Mouse (Mus musculus): ENCODE data around the gene Vash1.

The Vash1 gene

GRCm38 (mm10) chr12:86682178-86682577, 3.7 kb downstream of the Vash1 start:
- DNase-seq (ENCODE audit: inconsistent age in 2 of 2, low spot score in 1 of 2) = no peak

DNA sequence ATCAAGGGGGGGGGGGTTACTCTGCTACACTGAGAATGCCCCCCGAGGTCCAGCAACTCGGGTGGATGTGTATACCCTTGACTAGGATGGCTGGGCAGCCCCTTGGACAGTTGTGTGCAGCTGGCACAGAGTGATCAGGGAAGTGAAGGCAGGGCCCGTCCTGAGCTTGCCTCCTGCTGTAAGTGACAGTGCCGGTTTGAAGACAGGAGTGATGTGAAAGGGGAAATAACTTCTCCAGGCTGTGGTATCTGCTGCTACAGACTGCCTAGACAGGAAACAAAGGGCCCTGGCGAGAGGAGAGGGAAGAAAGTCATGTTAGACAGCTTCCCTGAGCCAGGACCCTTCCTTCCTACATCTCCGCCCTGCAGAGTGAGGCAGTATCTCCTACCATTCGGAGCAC, 5.2 kb downstream of the Vash1 start:
- no peak for DNase-seq (ENCODE audit: inconsistent age in 2 of 2, low spot score in 1 of 2)

DNA sequence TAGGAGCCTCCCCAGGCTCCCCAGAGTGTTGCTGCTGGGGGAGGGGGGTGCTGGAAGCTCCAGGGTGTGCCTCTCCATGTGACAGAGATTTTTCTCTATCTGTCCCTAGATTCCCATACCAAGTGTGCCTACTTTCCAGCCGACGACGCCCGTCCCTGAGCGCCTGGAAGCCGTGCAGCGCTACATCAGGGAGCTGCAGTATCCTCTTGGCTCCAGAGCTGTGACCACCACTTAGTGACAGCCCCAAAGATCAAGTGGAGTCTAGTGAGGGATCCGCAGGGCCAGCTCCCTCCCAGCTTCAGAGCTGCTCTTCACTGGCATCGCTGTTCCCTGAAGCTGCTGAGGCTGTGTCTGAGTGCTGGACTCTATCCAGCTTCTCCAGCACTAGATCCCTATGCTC, 6.8 kb downstream of the Vash1 start:
- DNase-seq (ENCODE audit: inconsistent age in 2 of 2, low spot score in 1 of 2) = no peak

GRCm38 (mm10) chr12:86686551-86687330, 8.2 kb downstream of the Vash1 start:
- DNase-seq (ENCODE audit: inconsistent age in 2 of 2, low spot score in 1 of 2) = no peak

- no peak for DNase-seq (ENCODE audit: inconsistent age in 2 of 2, low spot score in 1 of 2)
Observed at GRCm38 (mm10) chr12:86687445-86687955, 9.0 kb downstream of the Vash1 start.

DNA sequence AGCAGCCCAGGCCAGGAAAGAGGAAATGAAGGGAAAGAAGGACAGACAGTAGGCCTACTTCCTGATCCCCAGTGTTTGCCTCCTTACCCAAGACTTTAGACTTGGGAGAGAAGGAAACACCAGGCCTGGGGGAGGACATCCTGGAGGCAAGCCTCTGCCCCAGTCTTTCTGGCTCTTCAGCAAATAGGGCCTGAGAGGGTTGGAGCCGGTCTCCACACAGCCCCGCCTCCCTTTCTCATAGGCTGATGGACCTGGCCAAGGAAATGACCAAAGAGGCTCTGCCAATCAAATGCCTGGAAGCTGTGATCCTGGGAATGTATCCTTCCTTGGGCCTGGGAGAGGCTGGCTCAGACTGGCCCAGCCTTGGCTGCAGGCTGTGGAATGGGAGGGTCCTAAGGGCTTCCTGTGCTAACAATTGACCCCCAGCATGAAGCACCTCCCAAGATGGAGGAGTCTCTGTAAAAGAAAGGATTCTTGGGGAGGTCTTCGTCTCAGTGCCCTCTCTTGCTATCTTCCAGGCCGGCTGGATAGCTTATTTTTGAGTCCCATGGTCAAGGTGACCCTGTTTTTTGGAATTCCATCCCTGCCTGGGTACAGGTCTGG, 9.6 kb downstream of the Vash1 start:
- no peak for DNase-seq (ENCODE audit: inconsistent age in 2 of 2, low spot score in 1 of 2)

DNA sequence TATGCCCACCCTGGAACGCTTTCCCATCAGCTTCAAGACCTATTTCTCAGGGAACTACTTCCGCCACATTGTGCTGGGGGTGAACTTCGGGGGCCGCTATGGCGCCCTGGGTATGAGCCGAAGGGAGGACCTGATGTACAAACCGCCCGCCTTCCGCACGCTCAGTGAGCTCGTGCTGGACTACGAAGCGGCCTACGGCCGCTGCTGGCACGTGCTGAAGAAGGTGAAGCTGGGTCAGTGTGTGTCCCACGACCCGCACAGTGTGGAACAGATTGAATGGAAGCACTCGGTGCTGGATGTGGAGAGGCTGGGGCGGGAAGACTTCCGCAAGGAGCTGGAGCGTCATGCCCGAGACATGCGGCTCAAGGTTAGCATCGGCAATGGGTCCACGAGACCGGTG, 10.4 kb downstream of the Vash1 start:
- no peak for DNase-seq (ENCODE audit: inconsistent age in 2 of 2, low spot score in 1 of 2)

GRCm38 (mm10) chr12:86690700-86691485, 12.4 kb downstream of the Vash1 start:
- no peak for DNase-seq (ENCODE audit: inconsistent age in 2 of 2, low spot score in 1 of 2)

- DNase-seq (ENCODE audit: inconsistent age in 2 of 2, low spot score in 1 of 2) = peak in 1 of 2 experiments; percentile 33
Observed at GRCm38 (mm10) chr12:86692471-86693356, 14.2 kb downstream of the Vash1 start.

DNA sequence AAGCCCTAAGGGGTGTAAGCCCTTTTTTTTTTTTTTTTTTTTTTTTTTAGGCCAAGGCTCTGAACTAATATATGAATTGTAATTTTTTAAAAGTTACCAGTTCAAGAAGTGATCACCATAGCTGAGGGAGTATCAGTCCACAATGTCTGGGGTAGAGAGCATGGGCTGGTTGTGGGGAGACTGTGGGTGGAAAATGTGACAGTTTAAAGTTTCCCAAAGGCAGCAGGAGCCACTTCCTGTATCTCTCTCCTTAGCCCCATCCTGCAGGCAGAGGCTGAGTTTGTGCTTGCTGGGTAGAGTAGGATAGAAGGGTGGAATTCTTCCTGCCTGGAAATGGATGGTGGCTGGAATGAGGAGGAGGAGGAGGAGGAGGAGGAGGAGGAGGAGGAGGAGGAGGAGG, 14.9 kb downstream of the Vash1 start:
- DNase-seq (ENCODE audit: inconsistent age in 2 of 2, low spot score in 1 of 2) = no peak

DNA sequence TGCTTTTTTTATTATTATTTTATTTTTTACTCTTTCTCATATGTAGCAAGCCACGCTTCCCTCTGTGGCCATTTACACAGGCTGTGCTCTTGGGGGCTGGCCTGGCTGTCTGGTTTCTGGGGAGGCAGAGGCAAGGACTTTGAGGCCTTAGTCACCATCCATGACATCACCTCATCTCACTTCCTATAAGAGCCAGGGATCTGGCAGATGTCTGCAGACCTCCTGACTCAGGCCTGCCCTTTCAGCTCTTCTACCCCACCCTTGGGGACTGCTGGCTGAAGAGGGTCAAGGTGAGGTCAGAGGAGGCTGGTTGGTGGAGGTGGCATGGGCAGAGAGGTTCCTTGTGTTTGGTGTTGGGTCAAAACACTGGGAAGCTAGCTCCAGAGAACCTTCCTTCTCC, 15.9 kb downstream of the Vash1 start:
- DNase-seq (ENCODE audit: inconsistent age in 2 of 2, low spot score in 1 of 2) = peak; percentile 67 to 69

- DNase-seq (ENCODE audit: inconsistent age in 2 of 2, low spot score in 1 of 2) = no peak
Observed at GRCm38 (mm10) chr12:86697996-86698395, 19.5 kb downstream of the Vash1 start.

GRCm38 (mm10) chr12:86698537-86698936, 20.0 kb downstream of the Vash1 start:
- DNase-seq (ENCODE audit: inconsistent age in 2 of 2, low spot score in 1 of 2) = no peak

GRCm38 (mm10) chr12:86699965-86700926, 21.7 kb downstream of the Vash1 start:
- DNase-seq (ENCODE audit: inconsistent age in 2 of 2, low spot score in 1 of 2) = no peak

DNA sequence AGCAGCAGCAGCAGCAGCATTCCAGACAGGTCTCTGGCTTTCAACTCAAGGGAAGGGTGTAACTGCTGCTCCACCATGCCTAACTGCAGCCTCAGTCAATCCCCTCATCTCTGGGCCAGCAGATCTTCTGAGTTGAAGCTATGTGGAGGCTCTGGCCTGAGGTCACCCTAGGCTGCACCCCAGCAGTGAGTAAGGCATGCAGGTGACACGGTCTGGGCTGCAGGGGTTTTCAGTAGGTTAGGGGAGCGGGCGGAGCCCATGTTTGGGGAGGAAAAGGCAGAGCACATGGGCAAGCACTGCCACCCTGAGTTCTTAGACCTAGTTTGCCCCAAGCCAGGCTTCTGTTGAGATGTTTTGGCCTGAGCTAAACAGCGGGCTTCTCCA, 22.4 kb downstream of the Vash1 start:
- no peak for DNase-seq (ENCODE audit: inconsistent age in 2 of 2, low spot score in 1 of 2)

- DNase-seq (ENCODE audit: inconsistent age in 2 of 2, low spot score in 1 of 2) = no peak
Observed at GRCm38 (mm10) chr12:86701491-86701890, 23.0 kb downstream of the Vash1 start.

- no peak for DNase-seq (ENCODE audit: inconsistent age in 2 of 2, low spot score in 1 of 2)
Observed at GRCm38 (mm10) chr12:86702690-86703089, 24.2 kb downstream of the Vash1 start.

GRCm38 (mm10) chr12:86705843-86706242, 27.3 kb downstream of the Vash1 start:
- no peak for DNase-seq (ENCODE audit: inconsistent age in 2 of 2, low spot score in 1 of 2)

- no peak for DNase-seq (ENCODE audit: inconsistent age in 2 of 2, low spot score in 1 of 2)
Observed at GRCm38 (mm10) chr12:86714026-86714425, 35.5 kb downstream of the Vash1 start.

DNA sequence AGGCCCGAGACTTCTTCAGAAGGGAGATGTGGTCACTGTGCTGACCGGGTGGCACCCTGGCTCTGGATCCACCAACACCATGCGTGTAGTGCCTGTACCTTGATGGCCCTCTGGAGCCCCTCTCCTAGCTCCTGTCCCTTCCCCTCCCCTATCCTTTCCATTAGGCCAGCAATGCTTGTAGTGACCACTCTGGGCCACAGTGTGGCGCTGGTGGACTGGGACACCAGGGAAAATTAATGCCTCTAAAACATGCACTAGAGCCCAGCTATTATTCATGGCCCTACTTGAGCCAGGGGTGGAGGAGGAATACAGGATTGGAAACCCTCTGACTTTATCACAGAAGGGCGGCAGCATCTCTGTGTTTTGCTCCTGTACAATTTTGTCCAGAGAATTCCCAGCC, 36.9 kb downstream of the Vash1 start:
- peak; percentile 59 to 89 for DNase-seq (ENCODE audit: inconsistent age in 2 of 2, low spot score in 1 of 2)
